Mouse (Mus musculus) T-cell, adult 2 months (primary cell): Measurements from ENCODE around the gene Elf2.
A peak's percentile ranks its signal among the peaks of the same experiment; 100 is the strongest.

Experiments
- DNase-seq: peaks from one replicate; pipeline ENCODE4 v3.0.0; 2022; ENCODE audit warnings: low spot score

The Elf2 gene

GRCm38 (mm10) chr3:51327817-51328216 lies 12.6 kb downstream of the Elf2 start:
- no peak for DNase-seq

- no peak for DNase-seq
Measured at GRCm38 (mm10) chr3:51327429-51327797, 13.1 kb downstream of the Elf2 start.

- no peak for DNase-seq
Measured at GRCm38 (mm10) chr3:51326664-51327428, 13.6 kb downstream of the Elf2 start.

- DNase-seq = no peak
Measured at GRCm38 (mm10) chr3:51325475-51325874, 15.0 kb downstream of the Elf2 start.

GRCm38 (mm10) chr3:51323006-51323405 lies 17.5 kb downstream of the Elf2 start:
- no peak for DNase-seq

GRCm38 (mm10) chr3:51322326-51322725 lies 18.1 kb downstream of the Elf2 start:
- DNase-seq = no peak

- no peak for DNase-seq
Measured at GRCm38 (mm10) chr3:51321141-51321540, 19.3 kb downstream of the Elf2 start.

GRCm38 (mm10) chr3:51318053-51318452 lies 22.4 kb downstream of the Elf2 start:
- DNase-seq = peak; percentile 12

GRCm38 (mm10) chr3:51316876-51317275 lies 23.6 kb downstream of the Elf2 start:
- no peak for DNase-seq

- DNase-seq = no peak
Measured at GRCm38 (mm10) chr3:51311638-51312037, 28.8 kb downstream of the Elf2 start.

GRCm38 (mm10) chr3:51310098-51310497 lies 30.4 kb downstream of the Elf2 start:
- DNase-seq = no peak

GRCm38 (mm10) chr3:51306621-51307020 lies 33.8 kb downstream of the Elf2 start:
- DNase-seq = no peak

- no peak for DNase-seq
Measured at GRCm38 (mm10) chr3:51305961-51306360, 34.5 kb downstream of the Elf2 start.

GRCm38 (mm10) chr3:51302971-51303476 lies 37.4 kb downstream of the Elf2 start:
- DNase-seq = no peak

GRCm38 (mm10) chr3:51301583-51301982 lies 38.9 kb downstream of the Elf2 start:
- DNase-seq = no peak

GRCm38 (mm10) chr3:51296790-51297189 lies 43.7 kb downstream of the Elf2 start:
- no peak for DNase-seq

- no peak for DNase-seq
Measured at GRCm38 (mm10) chr3:51295225-51295624, 45.2 kb downstream of the Elf2 start.

GRCm38 (mm10) chr3:51294251-51294650 lies 46.2 kb downstream of the Elf2 start:
- no peak for DNase-seq

- DNase-seq = peak; percentile 77
Measured at GRCm38 (mm10) chr3:51288880-51289821, 51.3 kb downstream of the Elf2 start.

GRCm38 (mm10) chr3:51284375-51284774 lies 56.1 kb downstream of the Elf2 start:
- no peak for DNase-seq

GRCm38 (mm10) chr3:51281727-51282126 lies 58.7 kb downstream of the Elf2 start:
- no peak for DNase-seq

GRCm38 (mm10) chr3:51278433-51278832 lies 62.0 kb downstream of the Elf2 start:
- DNase-seq = no peak
